Mouse (Mus musculus) kidney, embryonic 16.5 days (tissue): ENCODE data around the gene Tarbp1. TPM values are rescaled to one million over a fixed set of nuclear protein-coding genes. Genes with fewer than 3 reads are reported as not detected.

Experiments used
- ATAC-seq: fragments of 200-750 bp; cut with Nextera tagmentation; 2 replicates; pipeline ENCODE4 v1.8.0; 2017; ENCODE audit warnings: moderate TSS enrichment; ENCODE audit not compliant: low FRiP score, low TSS enrichment
- H3K27ac ChIP-seq: fragments of 300-500 bp; sonication (generic); 2 replicates; pipeline ENCODE4 v1.5.1; 2014; ENCODE audit warnings: low read length
- H3K27me3 ChIP-seq: fragments of 300-500 bp; sonication (generic); 2 replicates; pipeline ENCODE4 v1.6.1; 2014; ENCODE audit warnings: low read length, control low read depth, mixed read lengths; ENCODE audit not compliant: insufficient read depth
- H3K36me3 ChIP-seq: fragments of 300-500 bp; sonication (generic); 2 replicates; pipeline ENCODE4 v1.6.1; 2014; ENCODE audit warnings: low read length, control low read depth, mixed read lengths; ENCODE audit not compliant: insufficient read depth
- H3K4me1 ChIP-seq: fragments of 300-500 bp; sonication (generic); 2 replicates; pipeline ENCODE4 v1.6.1; 2014; ENCODE audit warnings: low read length, control low read depth, mixed read lengths; ENCODE audit not compliant: insufficient read depth
- H3K4me2 ChIP-seq: fragments of 300-500 bp; sonication (generic); replicated peaks from 2 replicates; pipeline ENCODE4 v1.6.1; 2014; ENCODE audit warnings: low read depth, low read length
- H3K4me3 ChIP-seq: fragments of 300-500 bp; sonication (generic); 2 replicates; pipeline ENCODE4 v1.5.1; 2014; ENCODE audit warnings: mild to moderate bottlenecking, low read length
- H3K9ac ChIP-seq: fragments of 300-500 bp; sonication (generic); replicated peaks from 2 replicates; pipeline ENCODE4 v1.6.1; 2014; ENCODE audit warnings: low read length
- H3K9me3 ChIP-seq: fragments of 300-500 bp; sonication (generic); 2 replicates; pipeline ENCODE4 v1.6.1; 2016; ENCODE audit warnings: low read length, control low read depth
- WGBS: fragments of 180-500 bp; shearing (Covaris S2); extraction: QIAGEN DNeasy Blood & Tissue Kit; methylation state at CpG from one replicate; pipeline ENCODE4 v1.1.7; 2014; 5-methylcytosine and 5-hydroxymethylcytosine counted together
- polyA plus RNA-seq: library from polyadenylated mRNA; unstranded; fragments of >200 nt; fragmentation: Nextera tagmentation; extraction: Ambion mirVana; gene quantifications from 2 replicates; pipeline ENCODE4 v1.2.1, GENCODE M21; 2015

The Tarbp1 gene
- polyA plus RNA-seq, 1 experiment from 2014 or later = 3.1 TPM

- Histone ChIP-seq H3K9ac (no peak overlapping the region), H3K27ac (no peak overlapping the region), H3K36me3 (no peaks in the 10 kb centered on the region), H3K4me1 (no peaks in the 10 kb centered on the region), H3K9me3 (no peaks in the 10 kb centered on the region), H3K4me2 (no peak overlapping the region), H3K27me3 (no peaks in the 10 kb centered on the region), H3K4me3 (no peak overlapping the region)
- no peak for ATAC-seq
- WGBS = 63% methylated on average over 5 of the region's 5 CpGs
These were observed 92.1 kb downstream of the Tarbp1 start for GRCm38 (mm10) chr8:126382749-126383148.

GRCm38 (mm10) chr8:126382216-126382615 lies 92.6 kb downstream of the Tarbp1 start:
- WGBS = 39% methylated on average over 14 of the region's 14 CpGs
- Histone ChIP-seq H3K27me3 (no peaks in the 10 kb centered on the region), H3K4me3 (no peak overlapping the region), H3K4me1 (no peaks in the 10 kb centered on the region), H3K4me2 (no peak overlapping the region), H3K9me3 (no peaks in the 10 kb centered on the region), H3K27ac (no peak overlapping the region), H3K9ac (no peak overlapping the region), H3K36me3 (no peaks in the 10 kb centered on the region)
- no peak for ATAC-seq

GRCm38 (mm10) chr8:126381299-126381698 lies 93.6 kb downstream of the Tarbp1 start:
- H3K36me3 ChIP-seq = no peaks in the 10 kb centered on the region
- H3K4me3 ChIP-seq = no peak overlapping the region
- H3K27ac ChIP-seq = no peak overlapping the region
- H3K9me3 ChIP-seq = no peaks in the 10 kb centered on the region
- H3K4me1 ChIP-seq = no peaks in the 10 kb centered on the region
- H3K27me3 ChIP-seq = no peaks in the 10 kb centered on the region
- no peak overlapping the region for H3K4me2 ChIP-seq
- peak; percentile 76; the same call in 1 of the 2 replicates for ATAC-seq
- H3K9ac ChIP-seq = no peak overlapping the region
- 50% methylated on average over 7 of the region's 7 CpGs for WGBS

GRCm38 (mm10) chr8:126380141-126380540 lies 94.7 kb downstream of the Tarbp1 start:
- no peak overlapping the region for H3K4me3 ChIP-seq
- no peak overlapping the region for H3K4me2 ChIP-seq
- no peaks in the 10 kb centered on the region for H3K36me3 ChIP-seq
- no peaks in the 10 kb centered on the region for H3K9me3 ChIP-seq
- 0 out of 2 replicates have a peak, but pooled peaks cover 3% of the 10 kb centered on the region for H3K4me1 ChIP-seq
- no peak overlapping the region for H3K27ac ChIP-seq
- whole genome bisulfite sequencing = 39% methylated on average over 2 of the region's 2 CpGs
- no peaks in the 10 kb centered on the region for H3K27me3 ChIP-seq
- no peak for ATAC-seq
- H3K9ac ChIP-seq = no peak overlapping the region

GRCm38 (mm10) chr8:126379580-126379979 lies 95.3 kb downstream of the Tarbp1 start:
- Histone ChIP-seq H3K4me1 (0 out of 2 replicates have a peak, but pooled peaks cover 3% of the 10 kb centered on the region), H3K9me3 (no peaks in the 10 kb centered on the region), H3K9ac (no peak overlapping the region), H3K27ac (no peak overlapping the region), H3K36me3 (no peaks in the 10 kb centered on the region), H3K4me3 (no peak overlapping the region), H3K4me2 (no peak overlapping the region), H3K27me3 (no peaks in the 10 kb centered on the region)
- no peak for ATAC-seq
- 79% methylated on average over 6 of the region's 6 CpGs for whole genome bisulfite sequencing

Other genes with a start within 250 kb of the Tarbp1 start
- 0.69 and 0.82 TPM in 2 replicates for gene Slc35f3, start 176.5 kb downstream of the Tarbp1 start, polyA plus RNA-seq
- gene Coa6, start 52.5 kb downstream of the Tarbp1 start, polyA plus RNA-seq = 45.8 and 53.9 TPM in 2 replicates
- 11.5 and 12.1 TPM in 2 replicates for gene Irf2bp2, start 118.9 kb upstream of the Tarbp1 start, polyA plus RNA-seq